Mouse (Mus musculus) liver, adult 2 months (tissue): ENCODE results near the gene Pbxip1.

Experiments used
- CTCF ChIP-seq: fragments of 200-500 bp; IDR thresholded peaks from 2 replicates; pipeline ENCODE4 v1.5.1; 2011; ENCODE audit warnings: low read depth, low read length, control low read depth
- POLR2A ChIP-seq: fragments of 200-500 bp; IDR thresholded peaks from 2 replicates; pipeline ENCODE4 v1.6.1; 2011; ENCODE audit warnings: low read length, control low read depth; ENCODE audit not compliant: insufficient read depth; ENCODE audit errors: extremely low read depth

- TF ChIP-seq POLR2A (peak; percentile 86), CTCF (no peak)
Observed at GRCm38 (mm10) chr3:89393605-89394004, 42.9 kb upstream of the Pbxip1 start.
